Mouse (Mus musculus): ENCODE measurements around the gene Atpif1. TPM values are rescaled to one million over a fixed set of nuclear protein-coding genes. Genes with fewer than 3 reads are reported as not detected.
"Not testable (repeated sequence)": the region's sequence is repeated elsewhere in the genome, so short reads cannot be mapped to it uniquely, and the experiment has no call there.

Atpif1 gene
- polyA plus RNA-seq, 1 experiment from 2014 or later, result 1,514 TPM

DNA sequence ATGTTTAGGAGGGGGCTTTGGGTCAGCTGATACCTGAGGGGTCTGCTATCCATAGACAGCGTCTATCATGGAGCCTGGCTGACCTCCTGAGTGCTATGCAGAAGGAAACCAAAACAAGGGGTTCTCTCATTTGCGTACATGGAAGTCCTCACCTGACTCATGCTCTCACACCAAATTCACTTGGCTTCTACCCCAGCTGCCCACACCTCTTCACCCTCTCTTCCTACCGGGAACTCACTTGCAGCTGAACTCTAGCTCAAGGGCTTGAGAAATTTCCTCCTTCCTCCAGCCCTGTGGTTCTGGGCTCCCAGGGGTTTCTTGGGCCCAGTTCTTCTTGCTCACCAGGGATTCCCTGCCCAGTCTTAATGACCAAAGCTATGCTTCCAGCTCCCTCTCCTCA, 29.8 kb upstream of the Atpif1 start:
- no peak overlapping the region for H3K4me3 ChIP-seq (ENCODE audit: low read depth, low read length)
- no peak overlapping the region for H3K27ac ChIP-seq (ENCODE audit: low read depth, low read length)
- H3K4me1 ChIP-seq (ENCODE audit: control insufficient read depth, insufficient read depth, low read length), result no peaks in the 10 kb centered on the region
- H3K36me3 ChIP-seq (ENCODE audit: control insufficient read depth, insufficient read depth, low read length), result no peaks in the 10 kb centered on the region
- H3K27me3 ChIP-seq (replicated peaks; ENCODE audit: control insufficient read depth, insufficient read depth, low read length), result no peaks in the 10 kb centered on the region
- DNase-seq (ENCODE audit: low spot score) (no peak), ATAC-seq (no peak)
- 78% methylated on average over 3 of the region's 3 CpGs for WGBS
- H3K9ac ChIP-seq (ENCODE audit: low read length), result no peak overlapping the region
- H3K9me3 ChIP-seq (replicated peaks; ENCODE audit: control insufficient read depth, low read length), result no peaks in the 10 kb centered on the region
- H3K4me2 ChIP-seq (ENCODE audit: low read length), result no peak overlapping the region

DNA sequence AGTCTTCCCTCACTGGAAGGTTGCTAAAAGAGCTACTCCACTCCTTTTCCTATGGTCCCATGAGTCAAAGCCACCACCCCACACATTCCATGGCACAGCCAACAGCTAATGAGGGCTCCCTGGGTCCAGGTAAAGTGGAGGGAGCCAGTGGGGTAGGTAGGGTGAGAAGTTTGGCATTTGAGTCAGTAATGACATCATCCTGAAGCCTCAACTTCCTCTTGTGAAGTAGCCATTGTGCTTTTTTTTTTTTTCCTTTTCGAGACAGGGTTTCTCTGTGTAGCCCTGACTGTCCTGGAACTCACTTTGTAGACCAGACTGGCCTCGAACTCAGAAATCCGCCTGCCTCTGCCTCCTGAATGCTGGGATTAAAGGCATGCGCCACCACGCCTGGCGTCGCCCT, 22.1 kb upstream of the Atpif1 start:
- H3K9me3 ChIP-seq (replicated peaks; ENCODE audit: control insufficient read depth, low read length); H3K27ac ChIP-seq (ENCODE audit: low read depth, low read length); H3K4me1 ChIP-seq (ENCODE audit: control insufficient read depth, insufficient read depth, low read length); H3K4me2 ChIP-seq (ENCODE audit: low read length); H3K27me3 ChIP-seq (replicated peaks; ENCODE audit: control insufficient read depth, insufficient read depth, low read length); H3K9ac ChIP-seq (ENCODE audit: low read length); ATAC-seq; DNase-seq (ENCODE audit: low spot score); H3K4me3 ChIP-seq (ENCODE audit: low read depth, low read length): not testable (repeated sequence)
- WGBS, result 95% methylated on average over 7 of the region's 7 CpGs
- peaks cover 43% of the 10 kb centered on the region for H3K36me3 ChIP-seq (ENCODE audit: control insufficient read depth, insufficient read depth, low read length)

DNA sequence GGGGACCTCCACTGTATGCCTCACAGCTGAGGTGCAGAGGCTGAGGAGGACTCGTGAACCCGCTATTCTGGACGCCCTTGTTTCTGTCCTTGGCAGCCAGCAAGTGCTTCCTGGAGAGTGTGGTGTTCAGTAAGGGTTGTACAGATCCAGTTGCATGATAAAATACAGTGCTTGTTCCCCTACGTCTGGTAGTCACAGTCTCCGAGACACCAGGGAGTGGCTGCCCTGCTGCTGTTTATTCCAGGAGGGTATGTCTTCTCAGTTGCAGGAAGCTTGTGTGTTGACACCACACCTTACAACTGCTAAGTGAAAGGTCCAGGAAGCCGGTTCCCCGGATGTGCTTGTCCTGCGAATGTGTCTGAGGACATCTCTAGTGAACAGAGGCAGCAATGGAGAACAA, 21.2 kb upstream of the Atpif1 start:
- no peaks in the 10 kb centered on the region for H3K27me3 ChIP-seq (replicated peaks; ENCODE audit: control insufficient read depth, insufficient read depth, low read length)
- whole genome bisulfite sequencing, result 86% methylated on average over 8 of the region's 8 CpGs

DNA sequence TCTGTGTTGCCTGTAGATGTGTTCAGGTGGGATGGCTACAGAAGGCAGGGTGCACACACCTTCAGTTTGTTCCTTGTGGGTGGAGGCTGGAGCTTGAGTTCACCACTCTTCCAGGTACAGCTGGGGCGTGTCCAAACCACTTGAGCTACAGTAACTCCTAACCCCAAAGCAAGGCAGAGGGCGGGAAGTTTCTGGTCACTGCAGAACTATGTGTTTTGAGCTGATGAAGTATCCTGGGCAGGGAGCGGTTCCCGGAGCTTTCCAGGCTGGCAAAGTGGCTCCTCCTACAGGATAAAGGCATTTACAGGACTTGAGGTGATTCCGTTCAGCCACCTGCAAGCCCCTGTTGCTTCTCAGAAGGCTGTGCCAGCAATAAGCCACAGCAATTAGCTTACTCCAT, 20.8 kb upstream of the Atpif1 start:
- ATAC-seq (no peak), DNase-seq (ENCODE audit: low spot score) (no peak)
- no peak overlapping the region for H3K4me2 ChIP-seq (ENCODE audit: low read length)
- no peak overlapping the region for H3K4me3 ChIP-seq (ENCODE audit: low read depth, low read length)
- no peaks in the 10 kb centered on the region for H3K27me3 ChIP-seq (replicated peaks; ENCODE audit: control insufficient read depth, insufficient read depth, low read length)
- no peaks in the 10 kb centered on the region for H3K4me1 ChIP-seq (ENCODE audit: control insufficient read depth, insufficient read depth, low read length)
- H3K36me3 ChIP-seq (ENCODE audit: control insufficient read depth, insufficient read depth, low read length), result peaks cover 54% of the 10 kb centered on the region
- WGBS, result 82% methylated on average over 5 of the region's 5 CpGs
- H3K9ac ChIP-seq (ENCODE audit: low read length), result no peak overlapping the region
- H3K27ac ChIP-seq (ENCODE audit: low read depth, low read length), result no peak overlapping the region
- no peaks in the 10 kb centered on the region for H3K9me3 ChIP-seq (replicated peaks; ENCODE audit: control insufficient read depth, low read length)

More for the DNA sequence above, 21.2 kb upstream of the Atpif1 start:
- Histone ChIP-seq H3K4me3 (ENCODE audit: low read depth, low read length) (no peak overlapping the region), H3K27ac (ENCODE audit: low read depth, low read length) (no peak overlapping the region), H3K36me3 (ENCODE audit: control insufficient read depth, insufficient read depth, low read length) (peaks cover 50% of the 10 kb centered on the region), H3K4me2 (ENCODE audit: low read length) (no peak overlapping the region), H3K9me3 (replicated peaks; ENCODE audit: control insufficient read depth, low read length) (no peaks in the 10 kb centered on the region), H3K4me1 (ENCODE audit: control insufficient read depth, insufficient read depth, low read length) (no peaks in the 10 kb centered on the region), H3K9ac (ENCODE audit: low read length) (no peak overlapping the region)
- ATAC-seq (no peak), DNase-seq (ENCODE audit: low spot score) (no peak)

DNA sequence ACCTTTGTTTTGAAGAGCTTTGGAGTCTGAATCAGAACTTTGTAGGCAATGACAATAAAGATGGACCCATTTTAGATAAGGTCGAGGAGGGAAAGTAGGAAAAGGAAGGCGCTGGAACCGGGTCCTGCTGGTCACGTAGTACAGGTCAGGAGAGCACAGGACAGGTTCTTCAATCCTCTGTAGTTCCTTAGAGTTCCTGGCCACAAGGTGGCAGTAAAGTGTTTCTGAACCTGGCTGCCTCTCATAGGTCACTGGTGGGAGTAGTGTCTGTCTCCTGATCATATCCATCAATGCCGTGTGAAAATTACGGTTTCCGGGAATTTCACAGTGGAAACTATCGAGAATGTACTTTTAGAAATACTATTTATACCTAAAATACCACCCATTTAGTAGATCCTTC, 12.4 kb upstream of the Atpif1 start:
- DNase-seq (ENCODE audit: low spot score), result peak; percentile 71
- Histone ChIP-seq H3K4me1 (ENCODE audit: control insufficient read depth, insufficient read depth, low read length) (no peaks in the 10 kb centered on the region), H3K9me3 (replicated peaks; ENCODE audit: control insufficient read depth, low read length) (no peaks in the 10 kb centered on the region), H3K9ac (ENCODE audit: low read length) (no peak overlapping the region), H3K36me3 (ENCODE audit: control insufficient read depth, insufficient read depth, low read length) (peaks cover 90% of the 10 kb centered on the region), H3K27me3 (replicated peaks; ENCODE audit: control insufficient read depth, insufficient read depth, low read length) (no peaks in the 10 kb centered on the region), H3K27ac (ENCODE audit: low read depth, low read length) (no peak overlapping the region), H3K4me3 (ENCODE audit: low read depth, low read length) (no peak overlapping the region), H3K4me2 (ENCODE audit: low read length) (no peak overlapping the region)
- ATAC-seq, result no peak
- 52% methylated on average over 8 of the region's 8 CpGs for WGBS

DNA sequence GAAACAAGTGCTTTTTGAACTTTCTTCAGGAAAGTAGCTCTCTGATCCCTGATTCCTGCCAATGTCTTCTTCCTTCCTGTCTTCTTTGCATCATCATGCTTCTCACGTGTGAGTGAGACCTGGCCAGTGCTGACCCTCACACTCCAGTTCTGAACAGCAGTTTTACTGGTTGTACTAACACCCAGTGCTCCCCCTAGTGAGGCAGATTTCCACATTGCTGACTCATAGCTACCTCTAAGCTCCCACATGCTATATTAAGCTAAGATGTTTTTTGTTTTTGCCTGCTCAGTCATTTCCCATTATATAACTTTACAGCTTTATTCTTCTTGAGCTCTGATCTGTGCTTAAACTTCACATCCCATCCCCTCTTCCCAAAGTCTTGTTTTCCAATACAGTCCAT, 9.3 kb upstream of the Atpif1 start:
- H3K4me1 ChIP-seq (ENCODE audit: control insufficient read depth, insufficient read depth, low read length), result no peaks in the 10 kb centered on the region
- H3K27me3 ChIP-seq (replicated peaks; ENCODE audit: control insufficient read depth, insufficient read depth, low read length), result no peaks in the 10 kb centered on the region
- no peak for ATAC-seq
- DNase-seq (ENCODE audit: low spot score), result no peak
- no peak overlapping the region for H3K27ac ChIP-seq (ENCODE audit: low read depth, low read length)
- H3K36me3 ChIP-seq (ENCODE audit: control insufficient read depth, insufficient read depth, low read length), result peaks cover 90% of the 10 kb centered on the region
- H3K4me3 ChIP-seq (ENCODE audit: low read depth, low read length), result no peak overlapping the region
- no peak overlapping the region for H3K4me2 ChIP-seq (ENCODE audit: low read length)
- WGBS, result 63% methylated on average over 1 of the region's 1 CpGs
- H3K9me3 ChIP-seq (replicated peaks; ENCODE audit: control insufficient read depth, low read length), result no peaks in the 10 kb centered on the region
- H3K9ac ChIP-seq (ENCODE audit: low read length), result no peak overlapping the region

DNA sequence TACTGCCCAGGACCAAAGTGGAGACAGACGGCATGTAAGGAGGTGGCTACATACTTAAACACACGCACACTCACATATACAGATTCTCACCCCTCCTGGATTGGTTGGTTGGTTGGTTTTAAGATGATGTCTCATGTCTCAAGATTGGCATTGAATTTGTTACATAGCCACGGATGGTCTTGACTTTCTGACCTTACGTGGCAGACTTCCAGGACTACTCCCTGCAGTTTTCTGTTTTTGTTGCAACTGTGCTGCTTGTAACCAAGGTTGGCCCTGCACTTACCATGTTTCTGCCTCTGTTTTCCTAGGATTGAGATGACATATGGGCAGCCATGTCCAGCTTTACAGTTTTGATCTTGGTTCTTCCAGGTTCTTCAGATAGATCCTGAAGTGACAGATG, 8.0 kb upstream of the Atpif1 start:
- H3K9ac ChIP-seq (ENCODE audit: low read length), result no peak overlapping the region
- H3K27ac ChIP-seq (ENCODE audit: low read depth, low read length), result no peak overlapping the region
- peaks cover 77% of the 10 kb centered on the region for H3K36me3 ChIP-seq (ENCODE audit: control insufficient read depth, insufficient read depth, low read length)
- no peak overlapping the region for H3K4me2 ChIP-seq (ENCODE audit: low read length)
- peaks cover 9% of the 10 kb centered on the region; the same call in 1 of the 2 replicates for H3K4me1 ChIP-seq (ENCODE audit: control insufficient read depth, insufficient read depth, low read length)
- 85% methylated on average over 4 of the region's 4 CpGs for WGBS
- H3K27me3 ChIP-seq (replicated peaks; ENCODE audit: control insufficient read depth, insufficient read depth, low read length), result no peaks in the 10 kb centered on the region
- ATAC-seq (no peak), DNase-seq (ENCODE audit: low spot score) (no peak)
- no peaks in the 10 kb centered on the region for H3K9me3 ChIP-seq (replicated peaks; ENCODE audit: control insufficient read depth, low read length)
- H3K4me3 ChIP-seq (ENCODE audit: low read depth, low read length), result no peak overlapping the region

DNA sequence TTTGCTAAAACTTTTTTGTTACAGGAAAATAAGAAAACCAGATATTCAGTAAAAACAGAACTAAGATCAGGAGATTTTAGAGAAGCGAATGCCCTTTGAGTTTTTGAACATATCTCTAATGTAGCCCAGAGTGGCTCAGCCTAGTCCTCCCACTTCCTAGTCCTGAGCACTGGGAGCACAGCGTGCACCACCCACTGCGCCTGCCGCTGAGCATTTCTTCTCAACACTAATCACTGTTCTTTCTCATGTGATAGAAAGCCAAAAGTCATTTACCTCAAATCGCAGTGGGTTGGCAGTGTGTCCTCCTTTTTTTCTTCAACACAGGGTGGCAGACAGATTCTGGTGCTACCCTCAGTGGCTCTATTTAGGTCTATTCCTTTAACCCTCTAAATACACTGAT, 6.0 kb upstream of the Atpif1 start:
- no peak overlapping the region for H3K4me2 ChIP-seq (ENCODE audit: low read length)
- H3K9me3 ChIP-seq (replicated peaks; ENCODE audit: control insufficient read depth, low read length), result no peaks in the 10 kb centered on the region
- ATAC-seq, result no peak
- H3K4me3 ChIP-seq (ENCODE audit: low read depth, low read length), result no peak overlapping the region
- H3K9ac ChIP-seq (ENCODE audit: low read length), result no peak overlapping the region
- peaks cover 14% of the 10 kb centered on the region; the same call in 1 of the 2 replicates for H3K4me1 ChIP-seq (ENCODE audit: control insufficient read depth, insufficient read depth, low read length)
- H3K36me3 ChIP-seq (ENCODE audit: control insufficient read depth, insufficient read depth, low read length), result peaks cover 61% of the 10 kb centered on the region
- 94% methylated on average over 5 of the region's 5 CpGs for WGBS
- H3K27ac ChIP-seq (ENCODE audit: low read depth, low read length), result no peak overlapping the region
- no peak for DNase-seq (ENCODE audit: low spot score)
- no peaks in the 10 kb centered on the region for H3K27me3 ChIP-seq (replicated peaks; ENCODE audit: control insufficient read depth, insufficient read depth, low read length)

DNA sequence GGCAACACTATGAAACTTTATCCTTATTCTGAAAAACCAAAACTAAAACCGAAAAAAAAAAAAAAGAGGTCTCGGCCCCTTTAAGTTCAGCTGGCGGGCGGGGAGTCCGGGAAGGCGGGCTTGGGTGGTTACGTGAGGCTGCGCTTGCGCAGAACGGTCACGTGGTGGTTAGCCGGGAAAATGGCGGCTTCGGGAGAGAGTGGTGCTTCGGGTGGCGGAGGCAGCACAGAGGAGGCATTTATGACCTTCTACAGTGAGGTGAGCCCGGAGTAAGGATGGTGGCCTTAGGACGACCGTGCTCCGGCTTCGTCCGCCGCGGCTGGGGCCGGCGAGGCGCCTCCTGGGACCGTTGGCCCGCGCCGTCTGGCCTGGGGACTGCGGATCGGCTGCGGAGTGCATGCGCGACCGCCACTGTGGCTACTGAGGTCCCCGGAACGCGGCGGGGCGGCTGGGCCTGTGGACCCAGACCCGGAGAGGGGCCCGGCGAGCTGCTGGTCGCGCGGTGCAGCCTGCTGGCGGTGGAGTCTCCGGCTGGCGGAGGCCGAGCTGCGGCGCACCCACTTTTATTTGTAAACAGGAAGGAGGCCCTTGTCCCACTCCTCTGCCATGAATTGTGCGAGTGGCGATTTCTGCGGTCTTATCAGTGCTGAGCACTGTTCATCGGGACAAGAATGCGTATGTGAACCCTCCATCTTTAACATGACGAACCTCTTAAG, 2.1 kb upstream of the Atpif1 start, which contains the start of gene Dnajc8:
Gene Dnajc8, plus strand, starts transcription at position 145 of the 716 bp plus-strand sequence.
- peaks cover 26% of the 10 kb centered on the region for H3K4me1 ChIP-seq (ENCODE audit: control insufficient read depth, insufficient read depth, low read length)
- peak; percentile 97 for DNase-seq (ENCODE audit: low spot score)

More for the DNA sequence above, 2.1 kb upstream of the Atpif1 start, which contains the start of gene Dnajc8:
- Histone ChIP-seq H3K4me2 (ENCODE audit: low read length) (peak within 1 kb of the TSS; percentile 84), H3K9ac (ENCODE audit: low read length) (peak within 1 kb of the TSS; percentile 92), H3K4me3 (ENCODE audit: low read depth, low read length) (peak within 1 kb of the TSS; percentile 100), H3K9me3 (replicated peaks; ENCODE audit: control insufficient read depth, low read length) (no peaks in the 10 kb centered on the region), H3K36me3 (ENCODE audit: control insufficient read depth, insufficient read depth, low read length) (peaks cover 30% of the 10 kb centered on the region), H3K27me3 (replicated peaks; ENCODE audit: control insufficient read depth, insufficient read depth, low read length) (no peaks in the 10 kb centered on the region), H3K27ac (ENCODE audit: low read depth, low read length) (peak within 1 kb of the TSS; percentile 75)
- peak; percentile 82 for ATAC-seq
- WGBS, result under 1% methylated on average over 60 of the region's 60 CpGs

Measured in forebrain, embryonic 14.5 days (tissue).